Mouse (Mus musculus): ENCODE results near the gene Slc25a28.

DNA sequence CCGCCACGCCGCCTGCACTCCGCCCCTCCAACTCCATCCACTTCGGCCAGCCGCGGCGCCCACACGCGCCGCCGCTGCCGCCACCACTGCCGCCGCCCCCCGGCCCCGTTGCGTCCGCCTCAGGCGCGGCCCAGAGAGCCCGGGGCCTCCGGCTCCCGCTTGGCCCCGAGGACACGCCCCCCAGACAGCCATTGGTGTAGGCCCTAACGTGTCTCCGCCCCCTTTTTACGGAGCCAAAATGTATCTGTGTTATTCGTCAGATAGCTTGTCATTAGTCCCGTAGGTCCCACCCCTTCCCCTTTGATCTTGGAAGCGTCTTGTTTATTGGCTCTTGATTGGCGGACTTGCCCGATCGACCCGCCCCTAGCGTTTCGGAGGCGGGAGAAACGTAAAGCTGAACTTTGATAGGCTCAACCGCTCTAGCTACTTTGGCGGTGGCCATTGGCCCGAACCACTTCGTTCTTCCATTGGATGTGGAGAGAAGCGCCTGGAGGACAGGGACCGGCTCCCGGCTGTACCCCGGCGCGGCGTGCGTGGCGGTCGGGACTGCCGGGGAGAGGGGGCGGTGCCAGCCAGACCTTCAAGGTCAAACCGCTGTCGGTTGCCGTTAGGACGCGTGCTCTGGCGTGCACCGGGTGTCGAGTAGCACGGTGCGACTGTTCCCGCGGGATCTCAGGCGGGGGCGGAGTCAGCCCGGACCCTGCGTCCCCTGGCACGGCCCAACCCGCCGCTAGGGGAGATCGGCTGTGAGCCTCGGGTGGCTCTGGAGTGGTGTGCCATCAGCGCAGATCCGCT lies at the start of gene Slc25a28:
- TF ChIP-seq CTCF (IDR thresholded peaks at IDR 0.05; ENCODE audit: control insufficient read depth, insufficient read depth, insufficient replicate concordance, low read depth, low read length) (peak; percentile 39; the same call in 1 of the 2 replicates), POLR2A (IDR thresholded peaks at IDR 0.05; ENCODE audit: control insufficient read depth, low read depth, low read length) (peak; percentile 87)

Data from testis, adult 2 months (tissue).